Comparison of ENCODE assay signal across 19 mouse cellular contexts in the genomic region with DNA sequence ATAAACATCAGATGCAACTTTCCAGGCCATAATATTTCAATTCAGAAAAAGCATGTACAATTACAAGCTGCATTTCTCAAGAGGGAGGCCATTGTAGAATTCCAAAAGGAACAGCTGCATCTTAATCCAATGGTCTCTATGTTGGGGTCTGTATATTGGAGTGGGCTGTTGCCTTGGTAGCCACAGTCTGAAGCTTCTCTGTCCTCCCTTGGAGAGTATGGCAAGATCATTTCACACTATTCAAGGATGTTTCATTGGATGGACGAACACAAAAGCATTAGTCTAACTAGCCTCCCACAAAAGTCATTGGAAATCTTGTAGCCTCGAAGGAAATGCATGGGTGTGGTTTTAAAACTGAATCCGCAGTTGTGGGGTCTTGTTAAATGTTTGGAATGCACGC.
"Had no signal": no experiment of that assay in that cellular context is flagged by ENCODE, and none has a peak within 500 bp of the region (broad histone marks: within the 10 kb centered on the region; RNA-seq: fewer than 3 reads in every experiment).

No protein-coding gene starts in this region.

- ATAC-seq: intestine, postnatal 0 days; liver, embryonic 12.5 days; midbrain, embryonic 15.5 days had no signal

- H3K4me3 ChIP-seq: layer of hippocampus, adult 2 months; liver, embryonic 12.5 days; liver, embryonic 15.5 days; lung, embryonic 15.5 days; megakaryocyte, embryonic 14.5 days; midbrain, embryonic 15.5 days; neural tube, embryonic 13.5 days had no signal

- H3K4me1 ChIP-seq: liver, embryonic 12.5 days; liver, embryonic 15.5 days; lung, embryonic 15.5 days; megakaryocyte, embryonic 14.5 days; midbrain, embryonic 15.5 days had no signal

- H3K36me3 ChIP-seq: liver, embryonic 12.5 days; liver, embryonic 15.5 days; lung, embryonic 15.5 days; midbrain, embryonic 15.5 days; neural tube, embryonic 13.5 days had no signal

- H3K9ac ChIP-seq: liver, embryonic 12.5 days; liver, embryonic 15.5 days; lung, embryonic 15.5 days; midbrain, embryonic 15.5 days; neural tube, embryonic 13.5 days had no signal

- DNase-seq: kidney, adult 2 months; kidney, postnatal 25 days; layer of hippocampus, adult 9-11 months; liver; lung, adult 18-20 months; lung, postnatal 10 days; lung, postnatal 36 days; thymus, adult 18-20 months; thymus, postnatal 14 days; thymus, postnatal 4 days had no signal

- H3K27ac ChIP-seq: kidney, postnatal 0 days; layer of hippocampus, adult 2 months; liver, embryonic 12.5 days; liver, embryonic 15.5 days; lung, embryonic 15.5 days; midbrain, embryonic 15.5 days; neural tube, embryonic 13.5 days had no signal

- H3K9me3 ChIP-seq: liver, embryonic 12.5 days; liver, embryonic 15.5 days; lung, embryonic 15.5 days; megakaryocyte, embryonic 14.5 days; midbrain, embryonic 15.5 days; neural tube, embryonic 13.5 days had no signal

- H3K27me3 ChIP-seq: liver, embryonic 12.5 days; liver, embryonic 15.5 days; lung, embryonic 15.5 days; megakaryocyte, embryonic 14.5 days; midbrain, embryonic 15.5 days; neural tube, embryonic 13.5 days had no signal

- H3K4me2 ChIP-seq: liver, embryonic 12.5 days; liver, embryonic 15.5 days; lung, embryonic 15.5 days; midbrain, embryonic 15.5 days; neural tube, embryonic 13.5 days had no signal
